Mouse (Mus musculus) kidney, embryonic 14.5 days (tissue): Measurements from ENCODE around the gene Gsdme. TPM values are rescaled to one million over a fixed set of nuclear protein-coding genes. Genes with fewer than 3 reads are reported as not detected.

Experiments
- ATAC-seq: fragments of 200-750 bp; cut with Nextera tagmentation; 2 replicates; pipeline ENCODE4 v1.8.0; 2017; ENCODE audit warnings: moderate number of reproducible peaks, mild to moderate bottlenecking, moderate TSS enrichment, moderate library complexity; ENCODE audit not compliant: low FRiP score, low TSS enrichment
- H3K27ac ChIP-seq: fragments of 300-500 bp; sonication (generic); 2 replicates; pipeline ENCODE4 v1.5.1; 2014; ENCODE audit warnings: low read depth, mild to moderate bottlenecking, low read length, moderate library complexity, mixed read lengths
- H3K27me3 ChIP-seq: fragments of 300-500 bp; sonication (generic); 2 replicates; pipeline ENCODE4 v1.6.1; 2014; ENCODE audit warnings: mild to moderate bottlenecking, low read length; ENCODE audit not compliant: control insufficient read depth, insufficient read depth
- H3K36me3 ChIP-seq: fragments of 300-500 bp; sonication (generic); 2 replicates; pipeline ENCODE4 v1.6.1; 2014; ENCODE audit warnings: low read length, mixed read lengths; ENCODE audit not compliant: control insufficient read depth, insufficient read depth
- H3K4me1 ChIP-seq: fragments of 300-500 bp; sonication (generic); 2 replicates; pipeline ENCODE4 v1.6.1; 2014; ENCODE audit warnings: low read length, mixed read lengths; ENCODE audit not compliant: control insufficient read depth, insufficient read depth
- H3K4me2 ChIP-seq: fragments of 300-500 bp; sonication (generic); replicated peaks from 2 replicates; pipeline ENCODE4 v1.6.1; 2014; ENCODE audit warnings: low read depth, mild to moderate bottlenecking, low read length
- H3K4me3 ChIP-seq: fragments of 300-500 bp; sonication (generic); 2 replicates; pipeline ENCODE4 v1.5.1; 2014; ENCODE audit warnings: mild to moderate bottlenecking, low read length
- H3K9ac ChIP-seq: fragments of 300-500 bp; sonication (generic); 2 replicates; pipeline ENCODE4 v1.6.1; 2014; ENCODE audit warnings: low read depth, mild to moderate bottlenecking, low read length, moderate library complexity
- H3K9me3 ChIP-seq: fragments of 300-500 bp; sonication (generic); 2 replicates; pipeline ENCODE4 v1.6.1; 2016; ENCODE audit warnings: low read length; ENCODE audit not compliant: control insufficient read depth
- WGBS: fragments of 180-500 bp; shearing (Covaris S2); extraction: QIAGEN DNeasy Blood & Tissue Kit; methylation state at CpG from one replicate; pipeline ENCODE4 v1.1.7; 2014; 5-methylcytosine and 5-hydroxymethylcytosine counted together
- polyA plus RNA-seq: library from polyadenylated mRNA; unstranded; fragments of >200 nt; fragmentation: Nextera tagmentation; extraction: Ambion mirVana; gene quantifications from 2 replicates; pipeline ENCODE4 v1.2.1, GENCODE M21; 2014

Gsdme gene
- polyA plus RNA-seq, 1 experiment from 2014 or later = 65.6 TPM

GRCm38 (mm10) chr6:50192169-50192568, 71.5 kb downstream of the Gsdme start:
- 75% methylated on average over 1 of the region's 1 CpGs for WGBS
- Histone ChIP-seq H3K4me3 (no peak overlapping the region), H3K4me2 (no peak overlapping the region), H3K36me3 (peaks cover 19% of the 10 kb centered on the region; the same call in 1 of the 2 replicates), H3K27me3 (no peaks in the 10 kb centered on the region), H3K9ac (no peak overlapping the region), H3K9me3 (no peaks in the 10 kb centered on the region), H3K27ac (no peak overlapping the region), H3K4me1 (no peaks in the 10 kb centered on the region)
- no peak for ATAC-seq

DNA sequence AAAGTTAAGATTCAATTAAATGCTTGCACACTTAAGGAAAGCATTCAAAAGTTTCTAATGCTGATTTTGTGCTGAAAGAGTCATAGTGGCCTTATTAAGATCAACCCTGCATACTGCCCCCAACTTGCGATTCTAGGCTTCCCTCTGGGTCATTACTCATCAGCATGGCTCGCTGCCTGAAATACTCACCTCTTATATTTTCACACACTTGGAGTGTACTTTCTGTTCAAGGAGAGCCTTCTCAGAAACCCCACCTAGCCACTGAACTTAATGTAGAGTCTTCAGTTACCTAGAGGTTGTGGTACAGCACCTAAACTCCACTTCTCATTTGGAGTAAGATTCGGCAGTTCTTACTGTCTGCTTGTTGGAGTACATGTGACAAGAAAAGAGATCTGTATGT, 72.1 kb downstream of the Gsdme start:
- Histone ChIP-seq H3K9me3 (no peaks in the 10 kb centered on the region), H3K36me3 (peaks cover 19% of the 10 kb centered on the region; the same call in 1 of the 2 replicates), H3K27me3 (no peaks in the 10 kb centered on the region), H3K4me3 (no peak overlapping the region), H3K4me1 (no peaks in the 10 kb centered on the region), H3K9ac (no peak overlapping the region), H3K4me2 (no peak overlapping the region), H3K27ac (no peak overlapping the region)
- no peak for ATAC-seq
- 81% methylated on average over 3 of the region's 3 CpGs for WGBS

- H3K9me3 ChIP-seq = no peaks in the 10 kb centered on the region
- no peak overlapping the region for H3K4me2 ChIP-seq
- no peak overlapping the region for H3K9ac ChIP-seq
- H3K4me3 ChIP-seq = no peak overlapping the region
- H3K27ac ChIP-seq = no peak overlapping the region
- H3K4me1 ChIP-seq = no peaks in the 10 kb centered on the region
- ATAC-seq = no peak
- no peaks in the 10 kb centered on the region for H3K27me3 ChIP-seq
- H3K36me3 ChIP-seq = peaks cover 18% of the 10 kb centered on the region; the same call in 1 of the 2 replicates
Measured at GRCm38 (mm10) chr6:50189376-50189775, 74.3 kb downstream of the Gsdme start.

DNA sequence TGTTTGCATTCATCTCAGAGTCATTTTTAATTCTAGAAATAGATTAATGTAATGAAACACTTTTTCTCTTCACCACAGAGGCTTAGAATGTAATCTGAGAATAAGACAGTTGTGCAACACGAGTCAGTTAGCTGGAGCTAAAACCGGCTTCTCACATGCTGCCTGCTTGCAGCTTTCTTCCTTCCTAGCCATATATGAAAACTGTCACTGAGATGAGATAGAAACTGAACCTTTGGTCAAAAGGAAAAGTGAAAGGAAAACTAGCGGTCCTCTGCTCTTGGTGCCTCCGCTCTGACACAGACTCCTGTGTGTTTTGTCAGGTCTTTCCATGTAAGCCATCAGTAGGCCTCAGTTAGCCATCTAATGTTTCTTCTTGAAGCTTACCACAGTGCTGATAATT, 75.7 kb downstream of the Gsdme start:
- Histone ChIP-seq H3K27ac (no peak overlapping the region; the same call in 1 of the 2 replicates), H3K27me3 (no peaks in the 10 kb centered on the region), H3K4me1 (no peaks in the 10 kb centered on the region), H3K4me3 (no peak overlapping the region), H3K9ac (no peak overlapping the region), H3K36me3 (peaks cover 27% of the 10 kb centered on the region; the same call in 1 of the 2 replicates), H3K4me2 (no peak overlapping the region), H3K9me3 (no peaks in the 10 kb centered on the region)
- 66% methylated on average over 4 of the region's 4 CpGs for whole genome bisulfite sequencing
- ATAC-seq = no peak

GRCm38 (mm10) chr6:50180189-50180588, 83.5 kb downstream of the Gsdme start:
- H3K27me3 ChIP-seq = no peaks in the 10 kb centered on the region
- WGBS = 69% methylated on average over 4 of the region's 4 CpGs
- no peak for ATAC-seq
- no peak overlapping the region for H3K4me3 ChIP-seq
- H3K4me1 ChIP-seq = 0 out of 2 replicates have a peak, but pooled peaks cover 2% of the 10 kb centered on the region
- no peak overlapping the region for H3K4me2 ChIP-seq
- no peak overlapping the region for H3K27ac ChIP-seq
- H3K9ac ChIP-seq = no peak overlapping the region
- H3K9me3 ChIP-seq = no peaks in the 10 kb centered on the region
- peaks cover 18% of the 10 kb centered on the region; the same call in 1 of the 2 replicates for H3K36me3 ChIP-seq

GRCm38 (mm10) chr6:50175736-50176135, 87.9 kb downstream of the Gsdme start:
- WGBS = 92% methylated on average over 1 of the region's 1 CpGs
- H3K9me3 ChIP-seq = no peaks in the 10 kb centered on the region
- H3K36me3 ChIP-seq = peaks cover 7% of the 10 kb centered on the region; the same call in 1 of the 2 replicates
- 0 out of 2 replicates have a peak, but pooled peaks cover 2% of the 10 kb centered on the region for H3K4me1 ChIP-seq
- H3K4me2 ChIP-seq = no peak overlapping the region
- ATAC-seq = no peak
- no peak overlapping the region for H3K9ac ChIP-seq
- no peak overlapping the region for H3K27ac ChIP-seq
- no peak overlapping the region for H3K4me3 ChIP-seq
- H3K27me3 ChIP-seq = no peaks in the 10 kb centered on the region

- Histone ChIP-seq H3K27me3 (no peaks in the 10 kb centered on the region), H3K9ac (no peak overlapping the region), H3K36me3 (peaks cover 8% of the 10 kb centered on the region; the same call in 1 of the 2 replicates), H3K4me1 (no peaks in the 10 kb centered on the region), H3K9me3 (no peaks in the 10 kb centered on the region), H3K4me3 (no peak overlapping the region), H3K27ac (no peak overlapping the region), H3K4me2 (no peak overlapping the region)
- no peak for ATAC-seq
Measured at GRCm38 (mm10) chr6:50169771-50170170, 93.9 kb downstream of the Gsdme start.

DNA sequence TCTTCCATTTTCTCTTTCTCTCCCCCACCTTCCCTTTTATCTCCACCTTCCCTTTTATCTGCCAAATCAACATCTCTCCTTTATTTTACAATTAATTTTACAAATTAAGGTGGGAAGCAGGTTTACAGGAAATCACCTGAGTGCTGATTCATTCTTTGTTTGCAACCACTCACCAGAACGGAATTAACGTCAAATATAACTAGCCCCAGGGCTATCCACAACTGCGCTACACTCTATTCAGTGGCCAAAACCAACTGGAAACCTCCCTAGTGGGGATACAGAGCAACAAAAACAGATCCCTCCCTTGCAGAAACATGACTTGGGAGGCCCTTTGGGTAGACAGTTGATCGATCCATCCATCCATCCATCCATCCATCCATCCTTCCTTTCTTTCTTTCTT, 94.8 kb downstream of the Gsdme start:
- Histone ChIP-seq H3K4me3 (no peak overlapping the region), H3K9ac (no peak overlapping the region), H3K27ac (no peak overlapping the region), H3K27me3 (no peaks in the 10 kb centered on the region), H3K36me3 (peaks cover 10% of the 10 kb centered on the region; the same call in 1 of the 2 replicates), H3K4me2 (no peak overlapping the region), H3K9me3 (no peaks in the 10 kb centered on the region), H3K4me1 (no peaks in the 10 kb centered on the region)
- no peak for ATAC-seq
- 75% methylated on average over 4 of the region's 4 CpGs for WGBS

- H3K4me2 ChIP-seq = no peak overlapping the region
- ATAC-seq = no peak
- H3K36me3 ChIP-seq = peaks cover 7% of the 10 kb centered on the region; the same call in 1 of the 2 replicates
- no peaks in the 10 kb centered on the region for H3K9me3 ChIP-seq
- no peak overlapping the region for H3K9ac ChIP-seq
- WGBS = 85% methylated on average over 3 of the region's 3 CpGs
- H3K27me3 ChIP-seq = no peaks in the 10 kb centered on the region
- no peak overlapping the region for H3K4me3 ChIP-seq
- no peaks in the 10 kb centered on the region for H3K4me1 ChIP-seq
- no peak overlapping the region for H3K27ac ChIP-seq
Measured at GRCm38 (mm10) chr6:50163013-50163412, 100.6 kb downstream of the Gsdme start.
